Mouse (Mus musculus) ES-E14 (cell line): ENCODE measurements around the gene Atl1.

Experiments used
- CHD2 ChIP-seq: IDR thresholded peaks from 2 replicates; pipeline ENCODE4 v1.6.1; 2014; ENCODE audit warnings: mild to moderate bottlenecking, low read depth, low read length, inconsistent platforms
- MAFK ChIP-seq: IDR thresholded peaks from 2 replicates; pipeline ENCODE4 v1.6.1; 2014; ENCODE audit warnings: mild to moderate bottlenecking, low read depth, low read length, inconsistent platforms; ENCODE audit not compliant: insufficient read depth
- ZC3H11A ChIP-seq: IDR thresholded peaks from 2 replicates; pipeline ENCODE4 v1.6.1; 2012; ENCODE audit warnings: low read depth, mild to moderate bottlenecking, inconsistent platforms, low read length, borderline replicate concordance
- ZNF384 ChIP-seq: IDR thresholded peaks from 2 replicates; pipeline ENCODE4 v1.6.1; 2012; ENCODE audit warnings: low read depth, low read length, inconsistent platforms

- TF ChIP-seq ZC3H11A, result no peak
- TF ChIP-seq ZNF384, result no peak
- no peak for TF ChIP-seq CHD2
- TF ChIP-seq MAFK, result no peak
These were observed 38.5 kb upstream of the Atl1 start for GRCm38 (mm10) chr12:69853942-69854341.
